In the genomic region with DNA sequence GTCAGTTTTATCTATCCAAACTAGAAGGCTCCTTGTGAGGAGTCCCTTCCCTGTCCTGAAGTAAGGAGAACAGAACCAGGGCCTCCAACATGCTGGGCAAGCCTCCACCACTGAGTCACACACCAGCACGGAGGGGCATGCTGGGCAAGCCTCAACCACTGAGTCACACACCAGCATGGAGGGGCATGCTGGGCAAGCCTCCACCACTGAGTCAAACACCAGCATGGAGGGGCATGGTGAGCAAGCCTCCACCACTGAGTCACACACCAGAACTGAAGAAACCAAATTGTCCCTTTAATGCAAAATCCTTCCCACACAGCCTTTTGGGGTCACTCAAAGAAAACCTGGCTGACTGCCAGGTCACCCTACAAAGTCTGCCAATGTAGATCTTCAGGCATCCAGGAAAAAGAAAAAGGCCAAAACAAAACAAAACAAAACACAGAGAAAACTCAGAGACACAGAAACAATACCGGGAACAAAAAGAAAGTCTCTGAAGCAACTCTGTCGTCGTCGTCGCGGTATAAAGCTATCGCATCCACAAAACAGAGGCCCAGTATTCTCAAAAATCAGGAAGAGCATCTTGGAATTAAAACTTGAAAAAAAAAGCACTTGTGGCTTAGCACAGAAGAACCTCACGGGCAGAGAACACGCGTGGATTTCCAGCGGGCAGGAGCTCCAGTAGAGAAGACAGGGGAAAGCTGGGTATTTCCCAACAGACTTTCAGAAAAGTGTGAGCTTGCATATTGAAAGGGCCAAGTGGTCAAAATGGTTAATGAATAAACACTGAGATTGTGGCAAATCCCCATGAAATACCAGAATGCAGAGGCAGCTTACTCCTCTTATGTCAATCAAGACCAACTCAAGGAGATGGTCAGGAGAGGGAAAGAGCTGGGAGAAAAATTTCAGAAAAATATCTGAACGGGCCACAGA, we compare ENCODE assay signal across 1 mouse cellular context.
TF ChIP-seq lines count a peak whose summit lies in the region.

No protein-coding gene starts in this region.

TF ChIP-seq in CH12.LX, 34 proteins besides CTCF, POLR2A, EP300 and RAD21 (continued from another document):
- TF ChIP-seq MXI1 (IDR thresholded peaks at IDR 0.05; ENCODE audit: low read depth, low read length): no peak
- TF ChIP-seq MEF2A (IDR thresholded peaks at IDR 0.05; ENCODE audit: borderline replicate concordance, low read depth, low read length): 0 out of 2 replicates have a peak, but pooled peaks have one; percentile 14
- no peak for TF ChIP-seq ZC3H11A (IDR thresholded peaks at IDR 0.05; ENCODE audit: low read depth, low read length)
- no peak for TF ChIP-seq CHD1 (IDR thresholded peaks at IDR 0.05; ENCODE audit: low read depth, low read length)
- no peak for TF ChIP-seq TBP (conservative IDR thresholded peaks at IDR 0.05; ENCODE audit: low read depth, low read length)
- TF ChIP-seq NRF1 (IDR thresholded peaks at IDR 0.05; ENCODE audit: low read depth, low read length): no peak
- TF ChIP-seq IRF4 (IDR thresholded peaks at IDR 0.05; ENCODE audit: low read depth, low read length): peak; percentile 37; the same call in 1 of the 2 replicates
- TF ChIP-seq ZNF384 (IDR thresholded peaks at IDR 0.05; ENCODE audit: low read depth, low read length): no peak
- TF ChIP-seq KAT2A (IDR thresholded peaks at IDR 0.05; ENCODE audit: insufficient replicate concordance, low read length): no peak
- no peak for TF ChIP-seq UBTF (IDR thresholded peaks at IDR 0.05; ENCODE audit: low read depth, low read length)
- TF ChIP-seq CHD2 (IDR thresholded peaks at IDR 0.05; ENCODE audit: low read length): no peak
- no peak for TF ChIP-seq SMC3 (IDR thresholded peaks at IDR 0.05; ENCODE audit: low read depth, low read length)
